Mouse (Mus musculus): ENCODE results near the gene Ccdc13. TPM values are rescaled to one million over a fixed set of nuclear protein-coding genes. Genes with fewer than 3 reads are reported as not detected.

Ccdc13 gene
- polyA plus RNA-seq, 1 experiment = 0.01 TPM

DNA sequence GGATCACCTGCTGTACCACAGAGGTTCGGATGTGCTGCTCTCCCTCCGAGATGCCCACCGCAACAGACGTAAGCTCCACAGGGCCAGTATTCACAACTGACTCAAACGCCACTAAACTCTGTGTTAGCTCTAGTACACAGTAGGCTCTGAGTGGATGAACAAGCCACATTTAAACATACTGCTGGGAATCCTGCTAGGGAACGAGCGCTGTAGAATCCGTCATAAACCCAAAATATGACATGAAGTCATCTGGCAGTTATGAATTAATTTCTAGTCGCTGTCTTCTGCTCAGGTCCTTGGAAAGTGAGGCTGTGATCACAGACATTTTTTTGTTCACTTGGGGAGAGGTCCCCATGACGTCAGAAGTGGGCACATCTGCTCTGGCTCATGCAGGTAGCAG is 63.3 kb downstream of the Ccdc13 start:
- Histone ChIP-seq H3K4me3 (no peak overlapping the region), H3K27me3 (ENCODE audit: control insufficient read depth, insufficient read depth, insufficient read length) (no peaks in the 10 kb centered on the region), H3ac (ENCODE audit: control insufficient read depth, insufficient read length) (no peak overlapping the region), H3K4me2 (ENCODE audit: low read depth) (peak overlapping the region; percentile 76), H3K36me3 (ENCODE audit: control insufficient read depth, insufficient read depth) (no peaks in the 10 kb centered on the region), H3K79me2 (ENCODE audit: control insufficient read depth, insufficient read depth) (peaks cover 9% of the 10 kb centered on the region)
- TF ChIP-seq POLR2A (IDR thresholded peaks at IDR 0.05; ENCODE audit: insufficient read length, low read depth) = no peak
- no peak for TF ChIP-seq CEBPB (IDR thresholded peaks at IDR 0.05; ENCODE audit: insufficient read depth, poor library complexity, severe bottlenecking)
- no peak for TF ChIP-seq MYOG (IDR thresholded peaks at IDR 0.05; ENCODE audit: control insufficient read depth in 1 of 3, insufficient read depth in 1 of 3, insufficient read length in 2 of 3, low read depth in 2 of 3)
- TF ChIP-seq USF1 (IDR thresholded peaks at IDR 0.05; ENCODE audit: low read depth) = no peak
- TF ChIP-seq E2F4 (IDR thresholded peaks at IDR 0.05; ENCODE audit: insufficient read depth) = no peak
- TF ChIP-seq REST (IDR thresholded peaks at IDR 0.05; ENCODE audit: insufficient read depth, insufficient read length) = no peak
- TF ChIP-seq SRF (IDR thresholded peaks at IDR 0.05; ENCODE audit: control insufficient read depth, insufficient read length, low read depth) = no peak
- TF ChIP-seq MYOD1 (IDR thresholded peaks at IDR 0.05; ENCODE audit: control insufficient read depth in 1 of 3, insufficient read length in 2 of 3, low read depth in 2 of 3) = no peak
- no peak for TF ChIP-seq TCF12 (IDR thresholded peaks at IDR 0.05; ENCODE audit: insufficient read depth, poor library complexity, severe bottlenecking)
- TF ChIP-seq TCF3 (IDR thresholded peaks at IDR 0.05; ENCODE audit: insufficient read length, low read depth) = no peak
- TF ChIP-seq POLR2AphosphoS2 (IDR thresholded peaks at IDR 0.05; ENCODE audit: insufficient read length, low read depth) = no peak
- TF ChIP-seq MAX (IDR thresholded peaks at IDR 0.05; ENCODE audit: low read depth) = no peak

DNA sequence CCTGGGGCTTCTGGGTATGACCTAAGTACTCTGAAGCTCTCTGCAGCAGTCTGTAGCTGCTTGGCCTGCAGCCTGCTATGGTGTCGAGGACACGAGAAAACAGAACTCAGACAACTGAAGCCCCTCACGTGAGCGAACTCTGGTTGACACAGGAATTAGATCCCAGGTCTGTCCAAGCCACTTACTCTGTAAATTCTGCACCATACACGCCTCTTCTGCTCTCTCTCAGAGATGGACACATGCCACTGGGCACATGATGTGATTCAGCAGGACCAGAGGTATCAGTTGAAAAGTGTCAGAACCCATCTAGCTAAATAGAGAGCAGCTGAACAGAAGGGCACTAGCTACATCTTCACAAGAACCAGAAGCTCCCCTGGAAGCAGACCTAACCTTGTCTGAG is 66.8 kb downstream of the Ccdc13 start:
- TF ChIP-seq MYOG (IDR thresholded peaks at IDR 0.05; ENCODE audit: control insufficient read depth in 1 of 3, insufficient read depth in 1 of 3, insufficient read length in 2 of 3, low read depth in 2 of 3) = no peak
- no peak for TF ChIP-seq POLR2A (IDR thresholded peaks at IDR 0.05; ENCODE audit: insufficient read length, low read depth)
- TF ChIP-seq E2F4 (IDR thresholded peaks at IDR 0.05; ENCODE audit: insufficient read depth) = no peak
- TF ChIP-seq TCF3 (IDR thresholded peaks at IDR 0.05; ENCODE audit: insufficient read length, low read depth) = no peak
- no peak for TF ChIP-seq MYOD1 (IDR thresholded peaks at IDR 0.05; ENCODE audit: control insufficient read depth in 1 of 3, insufficient read length in 2 of 3, low read depth in 2 of 3)
- TF ChIP-seq TCF12 (IDR thresholded peaks at IDR 0.05; ENCODE audit: insufficient read depth, poor library complexity, severe bottlenecking) = no peak
- no peak for TF ChIP-seq SRF (IDR thresholded peaks at IDR 0.05; ENCODE audit: control insufficient read depth, insufficient read length, low read depth)
- TF ChIP-seq REST (IDR thresholded peaks at IDR 0.05; ENCODE audit: insufficient read depth, insufficient read length) = no peak
- no peak for TF ChIP-seq CEBPB (IDR thresholded peaks at IDR 0.05; ENCODE audit: insufficient read depth, poor library complexity, severe bottlenecking)
- TF ChIP-seq MAX (IDR thresholded peaks at IDR 0.05; ENCODE audit: low read depth) = no peak
- TF ChIP-seq USF1 (IDR thresholded peaks at IDR 0.05; ENCODE audit: low read depth) = no peak
- no peak for TF ChIP-seq POLR2AphosphoS2 (IDR thresholded peaks at IDR 0.05; ENCODE audit: insufficient read length, low read depth)
- Histone ChIP-seq H3ac (ENCODE audit: control insufficient read depth, insufficient read length) (no peak overlapping the region), H3K79me2 (ENCODE audit: control insufficient read depth, insufficient read depth) (no peaks in the 10 kb centered on the region), H3K4me3 (no peak overlapping the region), H3K4me2 (ENCODE audit: low read depth) (no peak overlapping the region), H3K36me3 (ENCODE audit: control insufficient read depth, insufficient read depth) (no peaks in the 10 kb centered on the region), H3K27me3 (ENCODE audit: control insufficient read depth, insufficient read depth, insufficient read length) (no peaks in the 10 kb centered on the region)

DNA sequence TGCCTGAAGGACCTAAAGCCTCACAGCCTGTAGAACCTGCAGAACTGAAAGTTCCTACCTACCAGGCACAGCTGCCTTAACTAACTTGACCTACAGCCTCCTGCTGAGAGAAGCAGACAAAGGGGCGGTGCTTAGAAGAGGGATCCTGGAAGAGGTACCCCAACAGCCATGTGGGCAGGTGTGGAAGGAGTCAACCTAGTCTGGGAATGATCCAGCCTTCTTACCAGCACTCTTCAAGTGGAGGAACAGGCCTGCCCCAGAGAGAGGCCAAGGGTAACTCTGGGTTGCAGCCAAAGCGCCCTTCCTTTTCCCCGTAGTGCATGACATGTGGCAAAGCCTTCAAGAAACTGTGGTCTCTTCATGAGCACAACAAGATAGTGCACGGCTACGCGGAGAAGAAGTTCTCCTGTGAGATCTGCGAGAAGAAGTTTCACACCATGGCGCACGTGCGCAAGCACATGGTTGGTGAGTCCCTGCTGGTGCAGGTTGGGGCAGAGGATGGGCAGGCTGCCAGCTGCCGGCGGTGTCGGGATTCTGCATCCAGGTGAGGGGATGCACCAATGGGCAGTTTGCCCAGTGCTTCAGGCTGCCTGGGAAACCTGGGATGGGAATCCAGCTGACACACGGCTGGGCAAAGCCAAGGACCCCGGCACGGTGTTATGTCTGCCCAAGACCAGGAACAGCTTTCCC is 74.0 kb downstream of the Ccdc13 start:
- no peak overlapping the region for H3K4me2 ChIP-seq (ENCODE audit: low read depth)
- H3K27me3 ChIP-seq (ENCODE audit: control insufficient read depth, insufficient read depth, insufficient read length) = no peaks in the 10 kb centered on the region
- H3K79me2 ChIP-seq (ENCODE audit: control insufficient read depth, insufficient read depth) = no peaks in the 10 kb centered on the region
- H3ac ChIP-seq (ENCODE audit: control insufficient read depth, insufficient read length) = no peak overlapping the region
- TF ChIP-seq MYOD1 (IDR thresholded peaks at IDR 0.05; ENCODE audit: control insufficient read depth in 1 of 3, insufficient read length in 2 of 3, low read depth in 2 of 3) (no peak), USF1 (IDR thresholded peaks at IDR 0.05; ENCODE audit: low read depth) (no peak), REST (IDR thresholded peaks at IDR 0.05; ENCODE audit: insufficient read depth, insufficient read length) (no peak), MYOG (IDR thresholded peaks at IDR 0.05; ENCODE audit: control insufficient read depth in 1 of 3, insufficient read depth in 1 of 3, insufficient read length in 2 of 3, low read depth in 2 of 3) (no peak), TCF3 (IDR thresholded peaks at IDR 0.05; ENCODE audit: insufficient read length, low read depth) (no peak), MAX (IDR thresholded peaks at IDR 0.05; ENCODE audit: low read depth) (no peak), CEBPB (IDR thresholded peaks at IDR 0.05; ENCODE audit: insufficient read depth, poor library complexity, severe bottlenecking) (no peak), POLR2A (IDR thresholded peaks at IDR 0.05; ENCODE audit: insufficient read length, low read depth) (no peak), SRF (IDR thresholded peaks at IDR 0.05; ENCODE audit: control insufficient read depth, insufficient read length, low read depth) (no peak), POLR2AphosphoS2 (IDR thresholded peaks at IDR 0.05; ENCODE audit: insufficient read length, low read depth) (no peak), TCF12 (IDR thresholded peaks at IDR 0.05; ENCODE audit: insufficient read depth, poor library complexity, severe bottlenecking) (no peak), E2F4 (IDR thresholded peaks at IDR 0.05; ENCODE audit: insufficient read depth) (no peak)
- no peak overlapping the region for H3K4me3 ChIP-seq
- H3K36me3 ChIP-seq (ENCODE audit: control insufficient read depth, insufficient read depth) = peaks cover 3% of the 10 kb centered on the region

DNA sequence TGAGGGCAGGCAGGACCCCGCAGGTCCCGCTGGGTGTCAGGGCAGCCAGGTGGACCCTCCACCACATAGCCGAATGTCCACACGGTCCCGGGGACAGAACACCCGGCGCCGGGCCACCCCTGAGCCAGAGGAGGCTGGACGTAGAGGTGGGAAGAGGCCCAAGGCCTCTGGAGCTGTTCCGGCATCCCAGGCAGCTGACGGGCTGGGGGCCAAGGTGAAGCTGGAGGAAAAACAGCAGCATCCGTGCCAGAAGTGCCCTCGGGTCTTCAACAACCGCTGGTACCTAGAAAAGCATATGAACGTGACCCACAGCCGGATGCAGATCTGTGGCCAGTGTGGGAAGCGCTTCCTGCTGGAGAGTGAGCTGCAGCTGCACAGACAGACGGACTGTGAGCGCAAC is 75.5 kb downstream of the Ccdc13 start:
- Histone ChIP-seq H3K27me3 (ENCODE audit: control insufficient read depth, insufficient read depth, insufficient read length) (no peaks in the 10 kb centered on the region), H3K4me2 (ENCODE audit: low read depth) (no peak overlapping the region), H3K4me3 (no peak overlapping the region), H3ac (ENCODE audit: control insufficient read depth, insufficient read length) (no peak overlapping the region), H3K79me2 (ENCODE audit: control insufficient read depth, insufficient read depth) (no peaks in the 10 kb centered on the region), H3K36me3 (ENCODE audit: control insufficient read depth, insufficient read depth) (peaks cover 3% of the 10 kb centered on the region)
- peak; percentile 3 for TF ChIP-seq POLR2AphosphoS2 (IDR thresholded peaks at IDR 0.05; ENCODE audit: insufficient read length, low read depth)
- TF ChIP-seq MYOD1 (IDR thresholded peaks at IDR 0.05; ENCODE audit: control insufficient read depth in 1 of 3, insufficient read length in 2 of 3, low read depth in 2 of 3) = no peak
- TF ChIP-seq E2F4 (IDR thresholded peaks at IDR 0.05; ENCODE audit: insufficient read depth) = no peak
- no peak for TF ChIP-seq MYOG (IDR thresholded peaks at IDR 0.05; ENCODE audit: control insufficient read depth in 1 of 3, insufficient read depth in 1 of 3, insufficient read length in 2 of 3, low read depth in 2 of 3)

Data from myocyte (in vitro differentiated cells).